Mouse (Mus musculus): ENCODE measurements at regions not wholly inside any gene's neighbourhood (a gene's known extent, or its start where the extent isn't known, plus 50 kb on each side); places are given as distances from the start of the nearest gene placed in this dataset.

DNA sequence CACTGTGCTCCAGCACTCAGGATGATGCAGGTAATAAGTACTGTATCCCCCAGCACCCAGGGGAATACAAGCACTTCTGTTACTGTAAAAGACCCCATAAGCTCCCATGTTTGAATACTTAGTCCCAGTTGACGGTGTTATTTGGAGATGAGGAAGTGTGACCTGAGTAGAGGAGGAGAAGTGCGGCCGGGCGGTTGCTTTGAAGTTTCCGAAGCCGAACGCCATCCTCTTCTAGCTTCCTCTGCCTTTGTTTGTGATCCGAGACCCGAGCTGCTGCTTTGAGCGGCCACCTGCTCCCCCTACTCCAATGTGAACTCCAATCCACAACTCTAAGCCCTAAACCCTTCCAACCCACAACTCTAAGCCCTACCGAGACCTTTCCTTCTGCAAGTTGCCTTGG is 103.6 kb downstream of the Rpl14 start:
- no peak for TF ChIP-seq POLR2A (IDR thresholded peaks at IDR 0.05; ENCODE audit: insufficient read depth, low read depth, low read length)
- TF ChIP-seq CTCF (IDR thresholded peaks at IDR 0.05): no peak
